Mouse (Mus musculus): ENCODE measurements around the gene Pon2. TPM values are rescaled to one million over a fixed set of nuclear protein-coding genes. Genes with fewer than 3 reads are reported as not detected.

The Pon2 gene
- polyA plus RNA-seq (2015; fragmentation: Nextera tagmentation; extraction: Ambion mirVana) = 54.1 and 56.4 TPM in 2 replicates

DNA sequence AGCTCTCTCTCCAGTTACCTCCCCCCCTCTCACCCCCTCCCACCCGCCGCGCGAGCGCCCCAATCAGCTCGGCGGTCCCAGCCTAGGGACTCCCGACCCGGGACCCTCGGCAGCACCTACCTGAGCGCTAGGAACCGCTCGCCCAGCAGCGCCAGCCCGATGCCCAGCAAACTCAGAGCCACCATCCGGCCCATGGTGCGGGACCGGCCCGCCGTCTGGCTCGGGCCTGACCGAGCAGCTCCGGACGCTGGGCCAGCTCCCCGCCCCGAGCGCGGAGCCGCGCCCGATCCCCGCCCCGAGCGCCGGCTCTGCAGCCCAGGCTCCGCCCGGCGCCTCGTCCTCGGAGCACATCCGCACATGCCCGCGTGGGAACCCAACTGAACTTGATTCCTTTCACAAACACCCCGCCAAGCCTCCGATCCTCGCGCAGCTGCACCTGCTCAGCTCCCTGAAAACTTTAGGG, at the start of gene Pon2:
Gene Pon2, minus strand, starts transcription at position 364 of the 463 bp plus-strand sequence.

DNA sequence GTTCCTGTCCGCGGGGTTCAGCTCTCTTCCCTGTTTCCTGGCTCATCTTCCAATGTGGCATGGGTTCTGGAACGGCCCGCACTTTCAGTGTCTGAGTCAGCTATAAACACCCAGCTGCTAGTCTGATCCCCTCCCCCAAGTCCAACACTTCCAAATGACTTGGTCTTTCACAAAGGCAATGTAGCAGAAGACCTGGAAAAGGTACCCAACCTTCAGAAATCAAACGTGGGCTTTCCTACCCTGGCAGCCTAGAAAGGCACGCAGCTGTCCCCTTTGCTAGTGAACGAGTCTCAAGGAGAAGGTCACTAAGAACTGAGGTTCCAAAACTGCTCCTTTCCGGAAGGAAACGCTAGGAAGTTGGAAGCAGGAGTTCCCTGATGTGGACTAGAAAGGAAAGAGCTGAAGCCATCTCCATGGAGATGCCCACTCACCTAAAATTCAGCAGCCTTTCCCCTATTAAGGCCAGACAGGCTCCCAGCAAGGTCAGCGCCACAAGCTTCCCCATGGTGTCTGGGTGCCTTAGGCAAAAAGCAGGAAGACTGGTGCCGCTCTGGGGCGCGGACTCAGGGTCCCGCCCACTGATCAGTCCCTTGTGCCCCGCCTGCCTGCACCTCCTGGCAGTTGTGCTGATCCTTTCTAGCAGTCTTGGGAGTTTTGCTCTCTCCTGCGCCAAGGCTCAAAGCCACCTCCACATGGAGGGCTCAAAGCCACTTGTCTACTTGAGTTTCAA, 42.4 kb downstream of the Pon2 start, which contains the start of gene Pon3:
Gene Pon3, minus strand, starts transcription at position 565 of the 730 bp plus-strand sequence.

Other genes with a start within 250 kb of the Pon2 start
- gene Pon1, start 104.5 kb downstream of the Pon2 start, polyA plus RNA-seq (2015; fragmentation: Nextera tagmentation; extraction: Ambion mirVana) = 0.41 TPM in 1 of 2 replicates, not detected in the other
- 4.1 and 5.8 TPM in 2 replicates for gene Pon3, start 42.2 kb downstream of the Pon2 start, polyA plus RNA-seq (2015; fragmentation: Nextera tagmentation; extraction: Ambion mirVana)
- 6.7 and 6.8 TPM in 2 replicates for gene Asb4, start 84.9 kb upstream of the Pon2 start, polyA plus RNA-seq (2015; fragmentation: Nextera tagmentation; extraction: Ambion mirVana)
- gene Pdk4, start 197.9 kb upstream of the Pon2 start, polyA plus RNA-seq (2015; fragmentation: Nextera tagmentation; extraction: Ambion mirVana) = 1.4 and 1.9 TPM in 2 replicates